Mouse (Mus musculus): ENCODE results near the gene Rdh8.
"Not testable (repeated sequence)": the region's sequence is repeated elsewhere in the genome, so short reads cannot be mapped to it uniquely, and the experiment has no call there.

The Rdh8 gene

DNA sequence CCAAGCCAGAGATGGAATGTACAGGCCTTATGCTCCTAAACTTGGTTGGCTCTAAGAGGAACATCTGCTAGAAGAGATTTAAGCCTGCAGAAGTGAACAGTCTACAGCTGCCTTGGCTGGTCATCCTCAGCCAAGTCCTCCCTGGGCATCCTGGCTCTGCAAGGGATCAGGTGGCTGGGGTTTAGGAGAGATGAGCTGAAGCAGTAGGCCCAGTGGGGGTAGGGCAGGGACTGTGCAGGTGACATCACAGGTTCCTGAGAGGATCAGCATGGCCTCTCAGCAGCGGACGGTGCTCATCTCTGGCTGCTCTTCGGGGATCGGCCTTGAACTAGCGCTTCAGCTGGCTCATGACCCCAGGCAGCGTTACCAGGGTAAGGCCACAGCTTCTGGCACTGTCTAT is at the start of gene Rdh8:
TSS of gene Rdh8 (plus strand) at position 268 of the 400 bp plus-strand sequence.
- DNase-seq (ENCODE audit: low read depth, low spot score), result peak; percentile 81

DNA sequence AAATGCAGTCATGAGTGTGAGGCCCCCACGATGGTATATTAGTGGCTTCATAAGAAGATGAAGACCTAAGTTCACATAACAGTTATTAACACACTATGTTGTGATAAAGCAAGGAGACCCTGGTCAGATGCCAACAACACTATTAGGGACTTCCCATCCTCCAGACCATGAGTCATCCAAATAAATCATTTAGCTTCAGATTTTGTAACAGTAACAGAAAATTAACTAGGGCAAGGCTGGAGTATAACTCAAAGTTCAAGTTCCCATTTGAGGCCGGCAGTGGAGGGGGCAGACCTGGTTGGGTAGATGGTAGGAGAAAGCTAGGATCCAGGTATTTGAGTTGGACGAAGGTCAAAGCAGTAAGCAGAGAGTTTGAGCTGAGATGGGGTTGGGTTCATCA is 37.0 kb upstream of the Rdh8 start:
- no peak for DNase-seq (ENCODE audit: low read depth, low spot score)

DNA sequence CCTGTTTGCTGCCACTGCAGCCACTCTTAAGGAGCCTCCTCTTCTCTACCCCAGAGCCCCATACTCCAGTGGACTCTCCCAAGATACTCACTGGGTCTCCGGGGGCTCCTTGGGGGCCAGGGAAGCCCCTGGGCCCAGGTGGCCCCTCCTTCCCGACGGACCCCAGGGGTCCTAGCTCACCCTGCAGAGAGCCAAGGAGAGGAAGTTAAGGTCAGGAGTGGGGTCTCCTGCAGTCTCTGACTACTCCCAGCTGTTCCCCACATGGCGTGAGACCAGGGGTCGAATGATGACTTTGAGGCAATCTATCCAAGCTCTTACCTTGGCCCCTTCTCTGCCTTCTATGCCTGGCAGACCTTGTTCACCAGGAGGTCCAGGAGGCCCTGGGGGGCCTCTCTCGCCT is 33.2 kb upstream of the Rdh8 start:
- DNase-seq (ENCODE audit: low read depth, low spot score), result no peak

DNA sequence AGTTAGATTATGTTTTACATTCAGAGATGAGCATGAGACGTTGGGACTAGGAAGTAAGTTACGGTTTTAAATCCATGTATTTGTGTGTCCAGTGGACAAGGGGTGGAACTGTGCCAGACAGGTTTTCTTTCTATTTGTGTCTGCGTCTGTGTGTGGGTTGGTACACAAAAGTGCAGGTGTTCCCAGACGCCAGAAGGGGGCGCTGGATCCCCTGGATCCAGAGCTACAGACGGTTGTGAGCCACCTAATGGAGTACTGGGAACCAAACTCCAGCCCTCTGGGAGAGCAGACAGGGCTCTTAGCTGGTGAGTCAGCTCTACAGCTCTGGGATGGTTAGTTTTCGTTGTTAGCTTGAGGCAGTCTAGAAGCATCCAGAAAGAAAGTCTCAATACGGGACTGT is 30.3 kb upstream of the Rdh8 start:
- no peak for DNase-seq (ENCODE audit: low read depth, low spot score)

DNA sequence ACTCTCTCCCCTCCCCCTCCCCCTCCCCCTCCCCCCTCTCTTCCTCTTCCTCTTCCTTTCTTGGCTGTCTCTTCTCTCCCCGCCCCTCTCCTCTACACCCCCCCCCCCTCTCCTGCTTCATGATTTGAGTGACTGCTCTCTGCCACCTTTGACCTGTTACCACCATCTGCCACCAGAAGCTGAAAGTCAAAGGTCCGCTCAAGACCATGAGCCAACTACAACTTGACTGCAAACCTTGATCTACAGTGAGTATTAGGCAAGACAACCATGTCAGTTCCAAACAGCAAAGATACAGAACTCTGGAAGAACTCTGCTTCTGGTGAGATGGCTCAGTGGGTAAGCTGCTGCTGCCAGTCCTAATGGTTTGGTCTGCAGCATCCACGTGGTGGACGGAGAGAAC is 28.7 kb upstream of the Rdh8 start:
- DNase-seq (ENCODE audit: low read depth, low spot score), result no peak

DNA sequence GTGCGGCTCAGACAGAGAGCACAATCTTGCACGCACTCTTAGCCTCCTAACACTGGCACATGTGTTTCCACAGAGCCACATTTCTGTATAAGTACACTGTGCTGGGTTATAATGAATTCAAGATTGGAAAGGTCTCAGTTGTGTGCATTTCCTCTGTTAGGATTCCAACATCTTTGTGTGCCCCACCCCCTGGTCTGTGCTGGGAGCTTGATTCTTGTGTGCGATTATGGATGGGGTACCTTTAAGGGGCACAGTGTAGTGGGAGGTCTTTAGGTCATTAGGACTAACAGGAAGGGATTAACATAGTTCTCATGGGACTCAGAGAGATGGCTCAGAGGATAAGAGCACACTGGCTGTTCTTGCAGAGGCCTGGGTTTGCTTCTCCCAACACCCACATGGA is 28.0 kb upstream of the Rdh8 start:
- peak; percentile 65 for DNase-seq (ENCODE audit: low read depth, low spot score)

DNA sequence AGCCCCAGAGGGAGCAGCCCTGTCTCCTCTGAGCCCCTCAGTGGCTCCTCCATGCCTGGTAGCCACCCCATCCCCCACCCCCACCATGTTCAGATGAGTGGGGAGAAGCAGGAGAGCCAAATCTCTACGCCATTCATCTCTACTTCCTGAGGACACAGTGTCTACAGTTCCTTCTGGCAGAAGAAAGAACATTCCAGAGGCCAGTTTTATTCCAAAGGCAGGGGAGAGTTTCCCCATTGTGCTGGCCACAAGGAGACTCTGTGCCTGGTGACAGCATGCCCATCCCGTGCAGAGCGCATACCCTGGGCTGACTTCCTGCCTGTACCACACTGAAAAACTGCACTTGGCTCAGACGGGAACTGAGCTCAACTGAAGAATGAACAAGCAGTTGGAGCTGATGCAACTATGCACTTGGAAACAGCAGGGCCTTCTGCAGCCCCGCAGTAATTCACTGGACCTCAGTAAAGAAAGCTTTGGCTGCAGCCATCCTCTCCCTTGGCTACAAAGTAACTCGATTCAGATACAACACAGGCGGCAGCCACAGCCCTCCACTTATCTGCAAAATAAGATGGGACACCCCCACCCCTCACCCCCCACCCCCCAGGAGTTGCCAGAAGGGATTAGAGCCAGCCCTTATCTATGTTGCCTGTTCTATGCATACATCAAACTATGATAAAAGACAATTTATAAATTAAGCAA is 24.0 kb upstream of the Rdh8 start:
- no peak for DNase-seq (ENCODE audit: low read depth, low spot score)

DNA sequence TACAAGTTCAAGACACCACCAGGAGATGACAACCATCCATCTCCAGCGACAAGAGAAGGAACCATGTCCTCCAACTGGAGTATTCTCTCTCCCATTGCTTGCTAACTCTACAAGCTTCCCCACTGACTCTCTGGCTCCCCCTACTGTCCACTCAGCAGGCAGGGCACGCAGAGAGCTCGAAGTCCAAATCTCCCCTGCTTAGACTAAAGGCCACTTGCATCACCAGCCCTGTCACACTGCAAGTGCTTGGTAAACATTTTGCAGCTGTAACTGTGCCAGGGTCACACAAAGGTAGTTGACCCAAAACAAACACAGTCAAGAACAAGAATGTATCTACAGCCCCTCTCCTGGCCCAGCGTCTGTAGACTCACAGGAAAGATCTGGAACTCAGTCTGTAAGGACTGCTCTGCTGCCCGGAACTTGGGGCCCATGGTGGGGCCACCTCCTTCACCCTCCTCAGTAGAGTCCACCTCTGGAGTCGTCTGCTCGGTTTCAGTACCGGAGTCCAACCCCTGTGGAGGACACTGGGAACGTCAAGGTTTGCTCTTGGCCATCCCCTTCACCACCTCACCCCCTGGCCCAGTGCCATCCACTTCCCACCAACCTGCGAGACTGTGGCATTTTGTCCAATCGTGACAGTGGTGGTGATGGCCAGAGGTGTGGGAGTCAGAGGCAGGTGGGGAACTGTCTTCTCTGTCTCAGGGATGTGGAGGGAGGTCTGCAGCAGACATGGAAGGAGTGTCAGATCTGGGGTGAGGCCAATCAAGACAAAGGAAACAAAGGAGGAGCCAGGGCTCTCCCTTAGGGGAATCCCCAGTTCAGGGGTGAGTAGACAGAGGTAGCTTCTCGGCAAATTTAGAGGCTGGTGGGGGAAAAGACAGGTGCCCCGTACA is 13.8 kb upstream of the Rdh8 start:
- DNase-seq (ENCODE audit: low read depth, low spot score), result no peak

DNA sequence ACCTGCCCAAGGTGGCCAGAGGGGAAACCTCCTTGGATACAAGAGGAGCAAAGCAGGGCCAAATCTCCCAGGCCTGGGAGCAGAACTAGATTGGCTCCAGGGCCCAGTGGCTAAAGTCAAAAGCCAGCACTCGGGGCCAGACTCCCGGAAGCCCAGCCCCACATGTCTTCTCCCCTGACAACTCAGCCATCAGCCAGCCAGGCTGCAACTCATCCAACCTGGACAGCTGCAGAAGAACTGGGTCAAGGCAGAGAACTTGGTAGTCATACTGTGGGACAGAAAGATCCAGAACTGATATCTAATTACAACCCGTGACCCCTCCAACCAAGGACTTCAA is 13.2 kb upstream of the Rdh8 start:
- DNase-seq (ENCODE audit: low read depth, low spot score), result no peak

DNA sequence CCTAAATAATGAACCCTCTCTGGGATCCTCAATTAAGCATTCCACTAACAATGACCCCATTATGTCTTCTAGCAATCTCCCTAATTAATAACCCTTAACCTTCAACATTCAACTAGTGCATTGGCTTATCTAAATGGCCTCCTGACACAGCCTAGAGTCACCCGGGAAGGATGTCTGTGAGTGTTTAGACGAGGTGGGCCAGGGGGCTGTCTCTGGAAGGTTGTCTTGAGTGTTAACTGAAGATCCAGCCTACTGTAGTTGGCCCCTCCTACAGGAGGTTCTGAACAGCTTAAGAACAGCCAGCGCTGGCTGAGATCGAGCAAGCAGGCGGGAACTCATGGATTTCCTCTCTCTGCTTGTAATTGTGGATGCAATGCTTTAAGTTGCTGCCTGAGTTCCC is 12.6 kb upstream of the Rdh8 start:
- no peak for DNase-seq (ENCODE audit: low read depth, low spot score)

DNA sequence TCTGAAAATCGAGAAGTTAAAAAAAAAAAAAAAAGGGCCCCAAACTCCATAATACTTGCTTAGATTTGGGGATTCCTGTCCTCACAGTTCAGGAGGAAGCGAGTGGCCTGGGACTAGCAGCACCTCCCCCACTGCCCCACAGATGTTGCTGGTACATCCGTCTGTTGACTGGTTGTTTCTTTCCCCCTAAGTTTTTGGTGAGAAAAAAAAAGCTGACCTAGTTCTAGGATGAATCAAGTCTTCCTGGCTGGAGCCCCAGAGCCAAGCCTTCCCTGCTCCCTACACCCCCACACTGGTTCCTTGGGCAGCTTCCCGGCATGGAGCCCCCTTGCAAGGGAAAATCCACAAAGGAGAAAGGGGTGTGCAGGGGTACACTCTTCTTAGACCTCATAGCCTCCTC is 8.0 kb upstream of the Rdh8 start:
- no peak for DNase-seq (ENCODE audit: low read depth, low spot score)

DNA sequence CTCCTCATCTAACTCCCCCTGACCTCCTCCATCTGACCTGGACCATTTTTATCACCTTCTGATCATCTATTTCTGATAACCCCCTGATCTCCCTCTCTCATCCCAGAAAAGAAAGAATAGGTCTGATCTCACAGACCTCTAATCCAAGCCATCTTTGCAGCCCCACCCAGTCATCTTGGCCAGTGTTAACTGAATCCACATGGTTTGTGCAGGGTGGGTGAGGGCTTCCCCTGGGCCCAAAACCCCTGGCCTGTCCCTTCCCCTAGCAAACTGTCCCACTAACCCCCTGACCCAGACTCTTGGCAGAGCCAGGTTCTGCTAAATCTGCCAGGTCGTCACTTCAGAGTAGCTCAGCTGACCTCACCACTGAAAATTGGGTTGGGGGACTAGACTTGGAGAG is 7.5 kb upstream of the Rdh8 start:
- DNase-seq (ENCODE audit: low read depth, low spot score), result no peak

DNA sequence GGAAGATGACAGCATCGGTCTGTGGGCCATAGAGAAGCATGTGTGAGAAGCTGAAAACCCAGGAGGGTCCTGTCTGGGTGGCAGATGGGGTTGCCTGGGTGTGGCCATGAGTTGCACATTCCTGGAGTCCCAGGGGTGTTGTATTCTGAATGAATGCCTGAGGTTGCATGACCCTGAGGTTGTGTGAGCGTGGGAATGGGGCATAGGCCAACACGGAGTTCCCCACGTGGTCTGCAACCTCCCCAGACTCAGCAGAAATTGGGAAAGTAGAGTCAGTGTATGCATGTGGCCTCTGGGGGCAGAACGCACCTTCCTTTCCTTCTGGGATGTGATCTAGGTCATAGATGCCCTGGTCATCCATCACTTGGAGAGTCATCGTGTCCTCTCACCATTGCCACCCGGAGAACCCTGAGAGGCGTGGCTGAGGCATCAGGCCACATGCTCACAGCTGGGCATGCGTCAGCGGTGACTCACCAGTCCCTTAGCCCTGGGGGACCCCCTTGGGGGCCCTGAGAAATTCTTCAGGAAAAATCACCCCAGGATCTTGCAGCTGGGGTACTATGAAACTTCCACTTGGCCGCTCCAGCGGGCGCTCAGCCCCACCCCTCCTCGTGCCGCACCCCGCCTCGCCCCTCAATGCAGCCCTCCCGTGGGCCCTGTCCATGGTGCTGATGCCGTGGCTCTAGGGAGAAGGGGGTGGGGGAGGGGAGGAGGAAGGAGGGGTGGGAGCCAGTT is 5.6 kb upstream of the Rdh8 start:
- DNase-seq (ENCODE audit: low read depth, low spot score), result no peak

DNA sequence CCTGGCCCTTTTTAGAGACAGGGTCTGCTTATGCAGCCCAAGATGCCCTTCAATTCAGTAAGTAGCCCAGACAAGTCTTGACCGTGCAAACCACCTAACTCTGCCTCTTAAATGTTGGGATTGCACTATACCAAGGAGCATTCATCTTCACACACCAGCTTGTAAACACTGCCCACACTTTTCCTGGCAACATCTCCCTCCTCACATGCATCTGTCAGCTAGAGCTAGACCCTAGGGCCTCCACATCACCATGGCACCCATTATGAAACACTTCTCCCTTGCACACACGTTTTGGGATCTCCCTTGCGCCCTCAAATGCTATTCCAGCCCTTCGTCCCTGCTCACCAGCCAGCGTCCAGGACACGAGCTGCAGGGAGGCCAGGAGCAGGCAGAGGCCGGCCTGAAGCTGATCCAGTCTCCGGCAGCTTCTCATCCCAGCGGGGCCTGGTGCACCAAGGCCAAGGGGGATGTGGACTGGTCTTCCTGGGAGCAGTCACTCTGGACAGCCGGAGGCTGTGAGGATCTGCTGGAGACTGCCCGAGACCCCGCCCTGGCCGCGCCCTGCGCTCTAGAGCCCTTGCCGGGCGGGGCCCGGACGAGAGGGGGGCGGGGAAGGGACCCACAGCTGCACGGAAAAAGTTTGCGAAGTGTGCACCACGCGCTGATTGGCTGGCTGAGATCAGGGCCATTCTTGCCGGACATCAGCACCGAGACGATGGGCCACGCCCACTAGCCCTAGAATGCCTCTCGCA is 3.6 kb upstream of the Rdh8 start, which contains the start of gene Col5a3:
TSS of gene Col5a3 (minus strand) at position 547 of the 752 bp plus-strand sequence.
- no peak for DNase-seq (ENCODE audit: low read depth, low spot score)

DNA sequence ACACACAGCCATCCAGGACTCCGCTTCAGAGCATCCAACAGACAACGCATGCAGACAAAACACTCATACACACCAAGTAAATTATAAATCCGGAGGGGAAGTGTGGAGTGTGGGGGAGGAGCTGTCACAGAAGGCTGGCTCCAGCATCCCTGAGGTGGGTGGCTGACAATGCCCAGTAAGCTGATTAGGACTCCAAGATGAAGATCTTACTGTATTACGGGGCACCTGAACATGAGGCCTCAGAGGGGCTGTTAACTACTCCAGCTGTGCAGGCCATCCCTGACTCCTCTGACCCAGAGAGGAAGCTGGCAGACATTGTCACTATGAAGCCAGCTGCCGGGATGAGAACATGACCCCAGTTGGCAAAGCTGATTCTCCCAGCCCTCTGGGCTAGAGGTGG is 1.7 kb downstream of the Rdh8 start:
- peak; percentile 71 for DNase-seq (ENCODE audit: low read depth, low spot score)

DNA sequence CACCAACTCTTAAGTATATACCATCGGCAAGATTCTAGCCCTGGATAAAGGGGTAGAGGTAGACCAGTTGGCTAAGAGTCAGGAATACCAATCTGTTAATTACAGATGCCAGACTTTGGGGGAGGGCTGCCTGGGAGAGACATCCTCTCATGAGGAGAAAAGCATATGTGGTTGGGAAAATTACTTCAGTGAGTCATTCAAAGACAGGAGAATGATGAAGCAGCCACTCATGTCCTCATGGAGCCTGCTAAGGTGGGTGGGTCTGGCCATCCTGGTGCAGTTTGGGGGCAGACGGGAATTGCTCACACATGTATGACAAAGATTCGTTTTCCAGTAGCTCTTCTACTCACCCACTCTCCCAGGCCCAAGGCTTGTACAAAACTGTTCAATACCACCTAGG is 4.5 kb downstream of the Rdh8 start:
- DNase-seq (ENCODE audit: low read depth, low spot score), result no peak

DNA sequence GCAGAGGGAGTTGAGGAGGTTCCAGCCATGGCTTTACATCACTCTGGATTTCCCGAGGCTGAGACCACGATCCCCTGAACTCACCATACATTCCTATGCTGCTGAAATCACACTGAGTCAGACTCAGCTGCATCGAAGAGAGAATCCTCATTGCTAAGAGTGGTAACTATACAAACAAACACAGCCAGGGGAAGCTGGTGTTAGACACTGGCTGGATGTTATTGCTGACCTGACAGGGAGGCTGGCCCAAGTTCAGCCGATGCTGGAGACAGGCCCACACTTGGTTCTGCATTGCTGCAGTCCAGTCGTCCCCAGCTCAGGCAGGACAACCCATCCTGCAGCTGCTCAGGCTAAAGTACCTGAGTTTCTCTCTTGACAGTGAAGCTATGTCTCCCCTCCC is 7.5 kb downstream of the Rdh8 start:
- no peak for DNase-seq (ENCODE audit: low read depth, low spot score)

DNA sequence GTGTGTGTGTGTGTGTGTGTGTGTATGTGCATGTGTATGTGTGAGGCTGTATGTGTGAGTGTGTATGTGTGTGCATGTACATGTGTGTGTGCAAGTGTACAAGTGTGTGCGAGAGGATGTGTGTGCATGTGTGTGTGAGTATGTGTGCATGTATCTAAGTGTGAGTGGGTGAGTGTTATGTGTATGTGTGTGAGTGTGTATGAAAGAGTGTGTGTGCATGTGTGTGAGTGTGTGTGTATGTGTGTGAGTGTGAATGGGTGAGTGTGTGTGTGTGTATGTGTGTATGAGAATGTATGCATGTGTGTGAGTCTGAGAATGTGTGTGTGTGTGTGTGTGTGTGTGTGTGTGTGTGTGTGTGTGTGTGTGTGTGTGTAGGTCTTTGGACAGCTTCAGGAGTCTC is 9.8 kb downstream of the Rdh8 start:
- no peak for DNase-seq (ENCODE audit: low read depth, low spot score)

DNA sequence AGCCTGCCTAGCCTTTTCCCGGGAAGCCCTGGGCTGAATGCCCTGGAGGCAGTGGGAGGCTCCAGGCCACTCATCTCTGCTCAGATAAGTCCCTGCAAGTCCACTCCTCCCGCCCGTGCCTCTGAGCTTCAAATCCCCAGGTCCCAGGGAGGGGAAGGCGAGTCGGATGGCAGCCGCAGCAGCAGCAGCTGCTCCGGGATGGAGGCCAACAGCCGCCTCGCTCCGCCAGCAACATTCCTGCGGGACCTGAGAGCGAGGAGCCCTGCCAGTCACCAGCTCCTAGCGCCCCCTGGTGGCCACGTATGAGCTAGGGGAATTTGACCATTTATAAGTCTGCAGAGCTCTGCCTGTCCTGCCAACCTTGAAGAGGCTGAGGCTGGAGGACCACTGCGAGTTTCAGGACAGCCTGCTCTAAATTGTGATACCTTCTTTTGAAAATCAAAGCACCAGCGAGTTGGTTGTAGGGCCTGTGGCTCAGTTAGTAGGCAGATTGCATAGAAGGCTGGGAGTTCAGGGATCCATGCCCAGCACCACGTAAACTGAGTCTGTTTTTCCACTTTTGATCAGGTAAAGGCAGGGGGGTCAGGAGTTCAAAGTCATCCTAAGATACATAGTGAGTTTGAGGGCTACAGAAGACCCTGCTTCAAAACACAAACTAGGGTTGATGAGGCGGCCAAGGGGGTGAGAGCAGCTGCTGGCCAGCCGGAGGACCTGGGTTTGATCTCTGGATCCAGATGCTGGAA is 12.8 kb downstream of the Rdh8 start:
- DNase-seq (ENCODE audit: low read depth, low spot score), result peak; percentile 79

DNA sequence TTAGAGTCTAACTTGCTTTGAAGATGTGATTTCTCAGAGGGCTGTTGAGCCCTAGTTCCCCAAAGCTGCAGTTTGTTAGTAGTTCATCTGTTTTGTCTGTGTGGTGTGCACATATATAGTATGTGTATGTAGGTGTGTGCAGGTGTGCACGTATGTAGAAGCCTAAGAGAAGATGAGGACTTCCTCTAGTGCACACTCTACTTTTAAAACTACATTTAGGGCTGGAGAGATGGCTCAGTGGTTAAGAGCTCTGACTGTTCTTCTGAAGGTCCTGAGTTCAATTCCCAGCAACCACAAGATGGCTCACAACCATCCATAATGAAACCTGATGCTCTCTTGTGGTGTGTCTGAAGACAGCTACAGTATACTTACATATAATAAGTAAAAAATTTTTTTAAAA is 16.6 kb downstream of the Rdh8 start:
- no peak for DNase-seq (ENCODE audit: low read depth, low spot score)

DNA sequence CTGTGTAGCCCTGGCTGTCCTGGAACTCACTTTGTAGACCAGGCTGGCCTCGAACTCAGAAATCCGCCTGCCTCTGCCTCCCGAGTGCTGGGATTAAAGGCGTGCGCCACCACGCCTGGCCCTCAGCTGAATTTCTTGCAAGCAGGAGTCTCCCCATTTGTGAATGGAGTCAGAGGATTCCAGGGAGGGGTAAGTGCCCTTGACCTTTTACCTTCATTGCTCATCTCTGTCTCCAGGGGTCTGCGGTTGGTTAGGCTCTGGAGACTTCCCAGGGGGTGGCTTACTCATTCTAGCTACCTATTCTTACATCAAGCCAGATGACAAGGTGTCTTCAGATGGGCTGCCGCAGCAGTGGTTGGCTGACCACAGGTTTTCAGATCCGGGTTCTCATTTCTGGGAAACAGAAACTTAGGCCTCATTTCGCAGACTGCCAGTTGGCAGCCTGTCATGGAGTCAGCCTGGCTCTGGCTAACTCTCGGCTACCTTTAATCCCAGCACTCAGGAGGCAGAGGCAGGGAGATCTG is 17.2 kb downstream of the Rdh8 start:
- not testable (repeated sequence) for DNase-seq (ENCODE audit: low read depth, low spot score)

Measured in retina, adult 2 months (tissue).